Mouse (Mus musculus): ENCODE data around the gene Eepd1. TPM values are rescaled to one million over a fixed set of nuclear protein-coding genes. Genes with fewer than 3 reads are reported as not detected.

The Eepd1 gene
- total and polyA plus RNA-seq, 3 experiments: 0.85 to 1.6 TPM; not detected in 1

DNA sequence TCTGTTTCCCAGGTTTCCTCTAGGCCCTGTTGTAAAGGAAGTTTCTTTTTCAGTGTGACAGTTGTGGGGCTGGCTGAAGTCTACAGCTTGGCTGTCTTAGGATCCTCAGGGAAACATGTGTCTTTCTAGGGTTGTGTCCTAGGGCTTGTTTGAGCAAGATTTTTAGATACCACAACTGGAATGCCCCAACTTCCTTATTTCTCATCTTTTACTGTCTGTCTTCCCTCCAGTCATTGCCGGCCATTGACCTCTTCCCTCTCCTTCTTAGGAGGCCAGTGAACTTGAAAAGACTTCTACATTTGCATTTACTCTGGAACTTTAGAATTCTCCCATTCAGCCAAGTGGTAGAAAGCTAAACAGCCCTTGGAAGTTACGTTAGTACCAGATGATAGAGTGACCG is 27.5 kb downstream of the Eepd1 start:
- no peak for TF ChIP-seq JUND (IDR thresholded peaks at IDR 0.05; ENCODE audit: low read depth, low read length)
- no peak for TF ChIP-seq MAX (IDR thresholded peaks at IDR 0.05; ENCODE audit: low read length)
- TF ChIP-seq BHLHE40 (IDR thresholded peaks at IDR 0.05; ENCODE audit: borderline replicate concordance, low read depth, low read length): no peak
- TF ChIP-seq ZMIZ1 (IDR thresholded peaks at IDR 0.05; ENCODE audit: low read depth, low read length): no peak
- TF ChIP-seq MEF2A (IDR thresholded peaks at IDR 0.05; ENCODE audit: extremely low read depth, insufficient replicate concordance, low read depth, low read length, poor library complexity, severe bottlenecking): no peak
- TF ChIP-seq KAT2A (conservative IDR thresholded peaks at IDR 0.05; ENCODE audit: low read depth, low read length): no peak
- no peak for TF ChIP-seq MYB (IDR thresholded peaks at IDR 0.05; ENCODE audit: low read depth, low read length)
- TF ChIP-seq USF1 (IDR thresholded peaks at IDR 0.05; ENCODE audit: low read depth, low read length): no peak
- no peak for TF ChIP-seq TBP (IDR thresholded peaks at IDR 0.05; ENCODE audit: low read depth, low read length)
- no peak for TF ChIP-seq MAZ (IDR thresholded peaks at IDR 0.05; ENCODE audit: low read depth, low read length)
- TF ChIP-seq ETS1 (IDR thresholded peaks at IDR 0.05; ENCODE audit: low read depth, low read length): no peak
- no peak for TF ChIP-seq HCFC1 (IDR thresholded peaks at IDR 0.05; ENCODE audit: low read depth, low read length)
- no peak for TF ChIP-seq SMC3 (IDR thresholded peaks at IDR 0.05; ENCODE audit: low read depth, low read length)
- no peak for TF ChIP-seq GATA1 (IDR thresholded peaks at IDR 0.05; ENCODE audit: low read depth, low read length)
- no peak for TF ChIP-seq E2F4 (IDR thresholded peaks at IDR 0.05; ENCODE audit: borderline replicate concordance, low read depth, low read length)
- TF ChIP-seq CTCF (IDR thresholded peaks at IDR 0.05 in 2 of 3, conservative IDR thresholded peaks at IDR 0.05 in 1 of 3; ENCODE audit: control insufficient read depth in 1 of 3, insufficient read depth in 1 of 3, low read depth in 2 of 3, low read length in 3 of 3, poor library complexity in 1 of 3, severe bottlenecking in 1 of 3): no peak
- no peak for TF ChIP-seq MAFK (IDR thresholded peaks at IDR 0.05; ENCODE audit: borderline replicate concordance, low read depth, low read length)

DNA sequence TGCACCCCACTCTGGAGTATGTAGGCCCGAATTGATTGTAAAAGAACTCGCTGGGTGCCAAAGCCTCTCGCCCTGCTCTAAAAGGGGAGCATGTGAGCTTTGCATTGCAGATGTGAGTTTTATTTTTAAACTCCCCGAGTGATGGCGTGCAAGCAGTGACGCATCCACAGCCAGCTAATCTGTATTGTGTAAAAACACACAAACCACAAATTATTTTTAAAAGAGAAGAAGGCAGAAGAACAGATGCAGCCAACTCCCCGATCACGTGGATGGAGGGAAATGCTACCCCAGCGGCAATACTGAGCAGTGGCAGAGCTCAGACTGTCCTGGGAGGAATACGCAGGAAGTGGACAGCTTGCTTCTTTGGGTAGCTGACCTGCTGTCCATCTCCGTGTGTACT is 29.2 kb downstream of the Eepd1 start:
- TF ChIP-seq ZC3H11A (IDR thresholded peaks at IDR 0.05; ENCODE audit: low read depth, low read length) (no peak), TCF12 (IDR thresholded peaks at IDR 0.05; ENCODE audit: low read depth, low read length) (no peak), GATA1 (IDR thresholded peaks at IDR 0.05; ENCODE audit: low read depth, low read length) (no peak), SMC3 (IDR thresholded peaks at IDR 0.05; ENCODE audit: low read depth, low read length) (no peak), TBP (IDR thresholded peaks at IDR 0.05; ENCODE audit: low read depth, low read length) (no peak), MAZ (IDR thresholded peaks at IDR 0.05; ENCODE audit: low read depth, low read length) (no peak), UBTF (IDR thresholded peaks at IDR 0.05; ENCODE audit: borderline replicate concordance, insufficient read depth, low read depth, low read length) (no peak), ZMIZ1 (IDR thresholded peaks at IDR 0.05; ENCODE audit: low read depth, low read length) (no peak), GABPA (IDR thresholded peaks at IDR 0.05; ENCODE audit: low read depth, low read length) (no peak), RCOR1 (IDR thresholded peaks at IDR 0.05; ENCODE audit: low read depth, low read length) (no peak), RAD21 (IDR thresholded peaks at IDR 0.05; ENCODE audit: low read depth, low read length) (no peak), MXI1 (IDR thresholded peaks at IDR 0.05; ENCODE audit: low read depth, low read length) (no peak), SIN3A (IDR thresholded peaks at IDR 0.05; ENCODE audit: low read length) (no peak), TAL1 (IDR thresholded peaks at IDR 0.05; ENCODE audit: low read length) (no peak), NELFE (IDR thresholded peaks at IDR 0.05; ENCODE audit: low read depth, low read length) (no peak), HCFC1 (IDR thresholded peaks at IDR 0.05; ENCODE audit: low read depth, low read length) (no peak), EP300 (IDR thresholded peaks at IDR 0.05; ENCODE audit: low read depth in 1 of 2, low read length in 2 of 2) (no peak), KAT2A (conservative IDR thresholded peaks at IDR 0.05; ENCODE audit: low read depth, low read length) (no peak), BHLHE40 (IDR thresholded peaks at IDR 0.05; ENCODE audit: borderline replicate concordance, low read depth, low read length) (no peak)
- Histone ChIP-seq H3K27me3 (ENCODE audit: control insufficient read depth in 1 of 2, insufficient read depth in 2 of 2, low read length in 2 of 2) (no peaks in the 10 kb centered on the region), H3K79me2 (ENCODE audit: control insufficient read depth, insufficient read depth, low read length, poor library complexity) (no peaks in the 10 kb centered on the region), H3K4me1 (ENCODE audit: control insufficient read depth in 1 of 2, insufficient read depth in 2 of 2, low read length in 2 of 2) (no peaks in the 10 kb centered on the region), H3K36me3 (ENCODE audit: control insufficient read depth in 1 of 2, insufficient read depth in 2 of 2, low read length in 2 of 2) (no peaks in the 10 kb centered on the region), H3K4me3 (ENCODE audit: control insufficient read depth in 1 of 2, insufficient read depth in 1 of 2, low read depth in 2 of 2, low read length in 2 of 2) (no peak overlapping the region), H3K27ac (ENCODE audit: control insufficient read depth, low read depth, low read length) (no peak overlapping the region), H3K9me3 (replicated peaks; ENCODE audit: insufficient read depth, low read length) (no peaks in the 10 kb centered on the region), H3K9ac (ENCODE audit: control insufficient read depth, low read depth, low read length, poor library complexity, severe bottlenecking) (no peak overlapping the region)
- DNase-seq (ENCODE audit: low read depth, low spot score): no peak

More for the DNA sequence above, 27.5 kb downstream of the Eepd1 start:
- H3K36me3 ChIP-seq (ENCODE audit: control insufficient read depth in 1 of 2, insufficient read depth in 2 of 2, low read length in 2 of 2): no peaks in the 10 kb centered on the region
- no peak overlapping the region for H3K9ac ChIP-seq (ENCODE audit: control insufficient read depth, low read depth, low read length, poor library complexity, severe bottlenecking)
- H3K4me1 ChIP-seq (ENCODE audit: control insufficient read depth in 1 of 2, insufficient read depth in 2 of 2, low read length in 2 of 2): no peaks in the 10 kb centered on the region
- no peaks in the 10 kb centered on the region for H3K27me3 ChIP-seq (ENCODE audit: control insufficient read depth in 1 of 2, insufficient read depth in 2 of 2, low read length in 2 of 2)
- no peak for DNase-seq (ENCODE audit: low read depth, low spot score)
- H3K9me3 ChIP-seq (replicated peaks; ENCODE audit: insufficient read depth, low read length): no peaks in the 10 kb centered on the region
- H3K4me3 ChIP-seq (ENCODE audit: control insufficient read depth in 1 of 2, insufficient read depth in 1 of 2, low read depth in 2 of 2, low read length in 2 of 2): no peak overlapping the region
- H3K27ac ChIP-seq (ENCODE audit: control insufficient read depth, low read depth, low read length): no peak overlapping the region
- H3K79me2 ChIP-seq (ENCODE audit: control insufficient read depth, insufficient read depth, low read length, poor library complexity): no peaks in the 10 kb centered on the region
